Mouse (Mus musculus): ENCODE results near the gene Pkn1. TPM values are rescaled to one million over a fixed set of nuclear protein-coding genes. Genes with fewer than 3 reads are reported as not detected.

The Pkn1 gene
- polyA plus RNA-seq, 1 experiment from 2014 or later: 35.1 TPM

- H3K4me2 ChIP-seq (replicated peaks): peak overlapping the region; percentile 77
- no peaks in the 10 kb centered on the region for H3K36me3 ChIP-seq
- no peak overlapping the region for H3K9ac ChIP-seq
- H3K4me3 ChIP-seq: no peak overlapping the region
- H3K27me3 ChIP-seq: 0 out of 2 replicates have a peak, but pooled peaks cover 9% of the 10 kb centered on the region
- H3K9me3 ChIP-seq: no peaks in the 10 kb centered on the region
- H3K4me1 ChIP-seq: peaks cover 33% of the 10 kb centered on the region
- H3K27ac ChIP-seq: peak overlapping the region; percentile 80
- ATAC-seq (ENCODE audit: insufficient number of reproducible peaks, insufficient read depth, low FRiP score, low TSS enrichment): 0 out of 2 replicates have a peak, but pooled peaks have one; percentile 29
- WGBS: 53% methylated on average over 10 of the region's 10 CpGs
Observed at GRCm38 (mm10) chr8:83738949-83739710, 40.2 kb upstream of the Pkn1 start.

- Histone ChIP-seq H3K4me1 (peaks cover 33% of the 10 kb centered on the region), H3K9me3 (no peaks in the 10 kb centered on the region), H3K27me3 (0 out of 2 replicates have a peak, but pooled peaks cover 9% of the 10 kb centered on the region), H3K27ac (no peak overlapping the region; the same call in 1 of the 2 replicates), H3K4me3 (no peak overlapping the region), H3K36me3 (no peaks in the 10 kb centered on the region), H3K4me2 (replicated peaks) (no peak overlapping the region), H3K9ac (no peak overlapping the region)
- 73% methylated on average over 4 of the region's 4 CpGs for WGBS
- ATAC-seq (ENCODE audit: insufficient number of reproducible peaks, insufficient read depth, low FRiP score, low TSS enrichment): no peak
Observed at GRCm38 (mm10) chr8:83737852-83738562, 39.0 kb upstream of the Pkn1 start.

GRCm38 (mm10) chr8:83737346-83737745, 38.4 kb upstream of the Pkn1 start:
- 84% methylated on average over 4 of the region's 4 CpGs for WGBS
- Histone ChIP-seq H3K27me3 (0 out of 2 replicates have a peak, but pooled peaks cover 4% of the 10 kb centered on the region), H3K4me1 (peaks cover 33% of the 10 kb centered on the region), H3K27ac (no peak overlapping the region), H3K4me2 (replicated peaks) (no peak overlapping the region), H3K9ac (no peak overlapping the region), H3K9me3 (no peaks in the 10 kb centered on the region), H3K36me3 (no peaks in the 10 kb centered on the region), H3K4me3 (no peak overlapping the region)
- ATAC-seq (ENCODE audit: insufficient number of reproducible peaks, insufficient read depth, low FRiP score, low TSS enrichment): no peak

GRCm38 (mm10) chr8:83736681-83737080, 37.7 kb upstream of the Pkn1 start:
- no peak overlapping the region for H3K9ac ChIP-seq
- no peak overlapping the region for H3K4me2 ChIP-seq (replicated peaks)
- H3K27me3 ChIP-seq: 0 out of 2 replicates have a peak, but pooled peaks cover 4% of the 10 kb centered on the region
- H3K4me3 ChIP-seq: no peak overlapping the region
- no peaks in the 10 kb centered on the region for H3K36me3 ChIP-seq
- 88% methylated on average over 4 of the region's 4 CpGs for WGBS
- no peak for ATAC-seq (ENCODE audit: insufficient number of reproducible peaks, insufficient read depth, low FRiP score, low TSS enrichment)
- no peak overlapping the region for H3K27ac ChIP-seq
- no peaks in the 10 kb centered on the region for H3K9me3 ChIP-seq
- peaks cover 33% of the 10 kb centered on the region for H3K4me1 ChIP-seq

- Histone ChIP-seq H3K4me3 (no peak overlapping the region), H3K9me3 (no peaks in the 10 kb centered on the region), H3K36me3 (peaks cover 3% of the 10 kb centered on the region; the same call in 1 of the 2 replicates), H3K27ac (no peak overlapping the region), H3K4me2 (replicated peaks) (no peak overlapping the region), H3K9ac (no peak overlapping the region), H3K27me3 (no peaks in the 10 kb centered on the region), H3K4me1 (peaks cover 6% of the 10 kb centered on the region)
- 84% methylated on average over 6 of the region's 6 CpGs for WGBS
- ATAC-seq (ENCODE audit: insufficient number of reproducible peaks, insufficient read depth, low FRiP score, low TSS enrichment): no peak
Observed at GRCm38 (mm10) chr8:83732919-83733318, 33.9 kb upstream of the Pkn1 start.

- H3K9ac ChIP-seq: no peak overlapping the region
- no peak overlapping the region for H3K4me2 ChIP-seq (replicated peaks)
- no peaks in the 10 kb centered on the region for H3K27me3 ChIP-seq
- H3K27ac ChIP-seq: no peak overlapping the region
- peaks cover 7% of the 10 kb centered on the region; the same call in 1 of the 2 replicates for H3K36me3 ChIP-seq
- H3K4me1 ChIP-seq: no peaks in the 10 kb centered on the region
- no peaks in the 10 kb centered on the region for H3K9me3 ChIP-seq
- no peak for ATAC-seq (ENCODE audit: insufficient number of reproducible peaks, insufficient read depth, low FRiP score, low TSS enrichment)
- no peak overlapping the region for H3K4me3 ChIP-seq
- 78% methylated on average over 5 of the region's 5 CpGs for WGBS
Observed at GRCm38 (mm10) chr8:83731906-83732305, 32.9 kb upstream of the Pkn1 start.

- ATAC-seq (ENCODE audit: insufficient number of reproducible peaks, insufficient read depth, low FRiP score, low TSS enrichment): no peak
- peaks cover 27% of the 10 kb centered on the region for H3K36me3 ChIP-seq
- WGBS: 62% methylated on average over 11 of the region's 11 CpGs
Observed at GRCm38 (mm10) chr8:83729009-83729807, 30.2 kb upstream of the Pkn1 start.

GRCm38 (mm10) chr8:83725521-83726102, 26.6 kb upstream of the Pkn1 start:
- Histone ChIP-seq H3K4me1 (no peaks in the 10 kb centered on the region), H3K4me3 (no peak overlapping the region), H3K27me3 (no peaks in the 10 kb centered on the region), H3K4me2 (replicated peaks) (no peak overlapping the region), H3K36me3 (peaks cover 63% of the 10 kb centered on the region), H3K27ac (no peak overlapping the region), H3K9me3 (no peaks in the 10 kb centered on the region), H3K9ac (no peak overlapping the region)
- no peak for ATAC-seq (ENCODE audit: insufficient number of reproducible peaks, insufficient read depth, low FRiP score, low TSS enrichment)
- 92% methylated on average over 8 of the region's 8 CpGs for WGBS

More at GRCm38 (mm10) chr8:83729009-83729807, 30.2 kb upstream of the Pkn1 start:
- H3K4me2 ChIP-seq (replicated peaks): no peak overlapping the region
- no peak overlapping the region for H3K9ac ChIP-seq
- no peaks in the 10 kb centered on the region for H3K27me3 ChIP-seq
- H3K4me3 ChIP-seq: no peak overlapping the region
- no peak overlapping the region for H3K27ac ChIP-seq
- H3K4me1 ChIP-seq: no peaks in the 10 kb centered on the region
- no peaks in the 10 kb centered on the region for H3K9me3 ChIP-seq

- H3K4me1 ChIP-seq: no peaks in the 10 kb centered on the region
- 46% methylated on average over 15 of the region's 15 CpGs for WGBS
- H3K4me2 ChIP-seq (replicated peaks): no peak overlapping the region
- peak; percentile 37 for ATAC-seq (ENCODE audit: insufficient number of reproducible peaks, insufficient read depth, low FRiP score, low TSS enrichment)
- no peaks in the 10 kb centered on the region for H3K9me3 ChIP-seq
- no peak overlapping the region for H3K4me3 ChIP-seq
- H3K9ac ChIP-seq: no peak overlapping the region
- H3K36me3 ChIP-seq: peaks cover 70% of the 10 kb centered on the region
- no peaks in the 10 kb centered on the region for H3K27me3 ChIP-seq
- no peak overlapping the region for H3K27ac ChIP-seq
Observed at GRCm38 (mm10) chr8:83724697-83725482, 25.9 kb upstream of the Pkn1 start.

- 87% methylated on average over 11 of the region's 11 CpGs for WGBS
Observed at GRCm38 (mm10) chr8:83723447-83724083, 24.6 kb upstream of the Pkn1 start.

More at GRCm38 (mm10) chr8:83723447-83724083, 24.6 kb upstream of the Pkn1 start:
- peaks cover 77% of the 10 kb centered on the region for H3K36me3 ChIP-seq
- no peak overlapping the region for H3K27ac ChIP-seq
- no peak overlapping the region for H3K4me3 ChIP-seq
- no peaks in the 10 kb centered on the region for H3K9me3 ChIP-seq
- H3K4me2 ChIP-seq (replicated peaks): no peak overlapping the region
- no peak overlapping the region for H3K9ac ChIP-seq
- no peaks in the 10 kb centered on the region for H3K4me1 ChIP-seq
- H3K27me3 ChIP-seq: no peaks in the 10 kb centered on the region
- ATAC-seq (ENCODE audit: insufficient number of reproducible peaks, insufficient read depth, low FRiP score, low TSS enrichment): no peak

Measured in embryonic facial prominence, embryonic 12.5 days (tissue).